Mouse (Mus musculus) thymus, adult 2 months (tissue): ENCODE results near the gene Creb3l2. TPM values are rescaled to one million over a fixed set of nuclear protein-coding genes. Genes with fewer than 3 reads are reported as not detected.

Experiments
- DNase-seq: peaks from one replicate; pipeline ENCODE4 v3.0.0; 2021
- H3K27ac ChIP-seq: fragments of 200-500 bp; 2 replicates; pipeline ENCODE4 v1.5.1; 2012; ENCODE audit warnings: low read length, control low read depth; ENCODE audit not compliant: control insufficient read depth, insufficient read depth
- H3K27me3 ChIP-seq: fragments of 200-500 bp; 2 replicates; pipeline ENCODE4 v1.6.1; 2012; ENCODE audit warnings: mild to moderate bottlenecking, low read length, moderate library complexity, mixed read lengths; ENCODE audit not compliant: control insufficient read depth, insufficient read depth
- H3K36me3 ChIP-seq: fragments of 200-500 bp; 2 replicates; pipeline ENCODE4 v1.6.1; 2012; ENCODE audit warnings: mild to moderate bottlenecking, low read length, moderate library complexity; ENCODE audit not compliant: control insufficient read depth, insufficient read depth
- H3K4me1 ChIP-seq: fragments of 200-500 bp; replicated peaks from 2 replicates; pipeline ENCODE4 v1.6.1; 2012; ENCODE audit warnings: low read length; ENCODE audit not compliant: control insufficient read depth, insufficient read depth
- H3K4me3 ChIP-seq: fragments of 200-500 bp; 2 replicates; pipeline ENCODE4 v1.5.1; 2012; ENCODE audit warnings: mild to moderate bottlenecking, low read length, control low read depth, moderate library complexity; ENCODE audit not compliant: control insufficient read depth, insufficient read depth
- CTCF ChIP-seq: fragments of 200-500 bp; IDR thresholded peaks from 2 replicates; pipeline ENCODE4 v1.5.1; 2012; ENCODE audit warnings: mild to moderate bottlenecking, control low read depth, low read length, moderate library complexity, borderline replicate concordance; ENCODE audit not compliant: control insufficient read depth, poor library complexity, insufficient read depth; ENCODE audit errors: extremely low read depth
- POLR2A ChIP-seq: fragments of 200-500 bp; IDR thresholded peaks from 2 replicates; pipeline ENCODE4 v1.6.1; 2012; ENCODE audit warnings: mild to moderate bottlenecking, low read length, control low read depth, moderate library complexity; ENCODE audit not compliant: control insufficient read depth, poor library complexity, insufficient read depth; ENCODE audit errors: extremely low read depth
- WGBS: fragments of 180-500 bp; shearing (Covaris S2); methylation state at CpG from one replicate; pipeline ENCODE4 v1.1.7; 2018; 5-methylcytosine and 5-hydroxymethylcytosine counted together
- polyA plus RNA-seq: library from polyadenylated mRNA; depleted of rRNA; stranded (reverse); fragments of >200 nt; gene quantifications from 2 replicates; pipeline ENCODE4 v1.2.3, GENCODE M21; 2012

Creb3l2 gene
- polyA plus RNA-seq, 1 experiment, result 9.9 TPM

DNA sequence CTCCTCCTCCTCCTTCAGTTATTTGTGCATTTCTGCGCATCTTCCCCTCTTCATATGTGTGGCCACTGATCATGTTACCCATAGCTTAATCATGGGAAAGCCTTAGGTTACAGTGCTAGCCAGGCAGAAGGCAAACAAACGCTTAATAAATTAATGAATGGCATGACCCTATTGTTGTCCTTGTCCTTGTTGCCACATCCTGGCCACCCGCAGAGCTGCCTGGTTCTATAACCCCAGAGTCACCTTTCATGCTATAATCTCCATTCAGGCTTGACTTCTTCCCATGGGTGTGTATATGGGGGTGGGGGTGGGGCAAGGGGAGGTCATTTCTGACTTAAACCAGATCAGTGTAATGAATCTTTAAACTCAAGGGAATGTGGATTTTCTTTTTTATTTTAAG, 37.6 kb downstream of the Creb3l2 start:
- no peaks in the 10 kb centered on the region; the same call in 1 of the 2 replicates for H3K4me1 ChIP-seq
- no peak for DNase-seq
- TF ChIP-seq CTCF, result no peak
- TF ChIP-seq POLR2A, result no peak
- WGBS, result 89% methylated on average over 3 of the region's 3 CpGs
- no peak overlapping the region for H3K4me3 ChIP-seq
- no peaks in the 10 kb centered on the region for H3K27me3 ChIP-seq
- H3K36me3 ChIP-seq, result no peaks in the 10 kb centered on the region
- no peak overlapping the region for H3K27ac ChIP-seq

DNA sequence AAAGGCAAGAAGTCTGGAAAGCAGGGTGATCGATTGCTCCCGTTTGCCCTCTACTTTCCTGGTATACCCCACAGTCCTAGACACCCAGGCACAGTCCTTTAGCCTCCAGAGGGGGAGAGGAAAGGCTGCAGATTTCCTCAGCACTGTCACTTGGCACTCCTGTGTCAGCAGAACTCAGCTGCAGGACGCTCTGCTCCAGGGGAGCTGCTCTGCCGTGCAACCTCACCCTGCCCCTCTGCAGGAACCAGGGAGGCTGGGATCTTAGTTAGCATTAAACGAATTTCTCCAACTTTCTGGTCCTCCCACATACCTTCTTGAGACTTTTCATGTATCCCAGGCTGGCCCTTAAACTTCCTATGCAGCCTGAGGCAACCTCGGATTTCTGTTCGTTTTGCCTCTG, 40.0 kb downstream of the Creb3l2 start:
- no peak overlapping the region for H3K4me3 ChIP-seq
- H3K4me1 ChIP-seq, result peaks cover 3% of the 10 kb centered on the region; the same call in 1 of the 2 replicates
- TF ChIP-seq CTCF (no peak), POLR2A (no peak)
- H3K27me3 ChIP-seq, result no peaks in the 10 kb centered on the region
- 85% methylated on average over 7 of the region's 7 CpGs for WGBS
- H3K27ac ChIP-seq, result no peak overlapping the region
- no peak for DNase-seq
- no peaks in the 10 kb centered on the region for H3K36me3 ChIP-seq

DNA sequence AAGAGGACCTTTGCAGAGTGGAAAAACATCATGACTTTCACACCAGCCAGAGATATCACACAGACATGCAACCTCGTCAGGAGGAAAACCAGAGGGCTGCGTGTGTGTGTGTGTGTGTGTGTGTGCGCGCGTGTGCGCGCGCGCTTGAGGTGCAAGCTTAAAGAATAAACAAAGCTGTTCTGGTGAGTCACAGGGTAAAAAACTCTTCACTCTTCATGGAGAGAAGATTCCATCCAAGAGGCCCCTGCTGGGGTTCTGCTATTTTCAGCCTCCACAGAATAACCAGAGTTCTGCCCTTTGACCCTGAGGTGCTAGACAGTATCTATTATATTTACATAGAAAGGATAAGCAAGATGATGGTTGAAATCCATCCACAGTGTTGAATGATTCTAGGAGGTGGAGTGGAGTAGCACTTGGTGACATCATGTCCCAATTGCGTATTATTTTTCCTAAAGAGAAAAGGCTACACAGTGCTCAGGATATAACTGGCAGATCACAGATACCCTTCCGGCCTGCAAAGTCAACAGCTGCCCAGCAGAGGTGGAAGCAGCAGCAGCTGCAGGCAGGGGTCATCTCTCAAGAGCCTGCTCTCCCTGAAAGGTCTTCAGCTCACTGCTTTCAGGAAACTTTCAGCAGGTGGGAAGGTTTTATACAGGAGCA, 41.0 kb downstream of the Creb3l2 start:
- H3K27me3 ChIP-seq, result no peaks in the 10 kb centered on the region
- WGBS, result 93% methylated on average over 11 of the region's 11 CpGs
- H3K4me1 ChIP-seq, result peaks cover 3% of the 10 kb centered on the region; the same call in 1 of the 2 replicates
- no peak for DNase-seq
- H3K4me3 ChIP-seq, result no peak overlapping the region
- TF ChIP-seq CTCF, result no peak
- TF ChIP-seq POLR2A, result no peak
- H3K36me3 ChIP-seq, result no peaks in the 10 kb centered on the region
- no peak overlapping the region for H3K27ac ChIP-seq

DNA sequence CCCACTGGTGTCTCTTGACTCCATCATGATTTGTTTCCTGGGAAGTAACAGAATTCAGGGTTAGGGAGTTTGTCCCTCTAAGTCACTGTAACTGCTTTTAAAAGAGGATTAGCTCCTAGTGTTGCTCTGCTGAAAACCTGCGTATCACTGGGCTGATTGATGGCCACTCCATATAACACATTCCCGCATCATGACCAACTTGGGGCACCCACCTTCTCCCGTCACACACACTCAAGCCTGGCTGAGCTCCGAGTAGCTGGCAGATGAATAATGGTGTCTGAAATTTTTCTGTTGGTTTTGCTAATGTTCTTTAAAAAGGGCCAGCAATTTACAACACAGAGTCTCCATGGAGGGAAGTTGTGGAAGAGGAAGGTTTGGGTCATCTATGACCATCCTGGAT, 41.8 kb downstream of the Creb3l2 start:
- Histone ChIP-seq H3K36me3 (no peaks in the 10 kb centered on the region), H3K4me3 (no peak overlapping the region), H3K4me1 (0 out of 2 replicates have a peak, but pooled peaks cover 3% of the 10 kb centered on the region), H3K27ac (no peak overlapping the region), H3K27me3 (no peaks in the 10 kb centered on the region)
- 98% methylated on average over 4 of the region's 4 CpGs for WGBS
- DNase-seq, result no peak
- TF ChIP-seq CTCF, result no peak
- no peak for TF ChIP-seq POLR2A

DNA sequence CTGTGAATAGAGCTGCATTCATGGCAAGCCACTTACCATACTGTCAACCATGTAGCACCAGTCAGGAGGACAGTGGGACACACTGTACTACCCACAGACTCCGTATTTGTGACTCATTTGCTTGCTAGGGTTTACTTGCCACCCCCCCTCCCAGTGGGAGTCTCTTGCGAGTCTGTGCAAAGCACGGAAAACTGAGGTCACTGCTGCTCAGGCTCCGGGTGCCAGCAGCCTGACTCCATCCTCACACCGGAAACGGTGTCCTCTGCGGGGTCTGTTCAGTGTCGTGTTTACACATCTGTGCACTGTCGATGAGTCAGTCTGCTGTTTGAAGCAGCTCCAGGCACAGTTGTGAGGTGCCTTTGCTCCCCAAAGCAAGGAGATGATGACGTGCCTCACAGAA, 43.0 kb downstream of the Creb3l2 start:
- Histone ChIP-seq H3K4me1 (0 out of 2 replicates have a peak, but pooled peaks cover 3% of the 10 kb centered on the region), H3K36me3 (no peaks in the 10 kb centered on the region), H3K4me3 (no peak overlapping the region), H3K27ac (no peak overlapping the region), H3K27me3 (no peaks in the 10 kb centered on the region)
- TF ChIP-seq POLR2A, result no peak
- TF ChIP-seq CTCF, result no peak
- 78% methylated on average over 10 of the region's 10 CpGs for WGBS
- no peak for DNase-seq

DNA sequence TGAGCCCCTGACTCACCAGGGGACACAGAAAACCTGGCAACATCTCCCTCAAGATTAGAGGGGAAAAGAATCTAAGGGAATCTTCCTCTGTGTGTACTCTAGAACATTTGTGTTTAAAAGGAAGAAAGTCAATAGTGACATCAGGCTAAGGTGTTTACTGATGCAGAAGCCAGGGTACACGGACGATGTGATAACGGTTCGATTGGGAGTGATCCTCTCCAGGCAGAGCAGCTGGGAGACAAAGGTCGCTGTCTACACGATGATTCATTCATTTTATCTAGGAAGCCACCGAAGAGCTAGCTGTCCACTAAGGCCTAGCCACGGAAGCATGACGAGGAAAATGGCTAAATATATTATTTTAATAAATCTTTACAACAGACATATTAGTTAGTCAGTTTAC, 44.0 kb downstream of the Creb3l2 start:
- TF ChIP-seq CTCF, result no peak
- TF ChIP-seq POLR2A, result no peak
- Histone ChIP-seq H3K36me3 (no peaks in the 10 kb centered on the region), H3K4me3 (no peak overlapping the region), H3K4me1 (0 out of 2 replicates have a peak, but pooled peaks cover 3% of the 10 kb centered on the region), H3K27me3 (no peaks in the 10 kb centered on the region), H3K27ac (no peak overlapping the region)
- WGBS, result 97% methylated on average over 9 of the region's 9 CpGs
- no peak for DNase-seq
